Mouse (Mus musculus): Measurements from ENCODE around the gene Ttc9c.
"Not testable (repeated sequence)": the region's sequence is repeated elsewhere in the genome, so short reads cannot be mapped to it uniquely, and the experiment has no call there.

Gene Ttc9c

DNA sequence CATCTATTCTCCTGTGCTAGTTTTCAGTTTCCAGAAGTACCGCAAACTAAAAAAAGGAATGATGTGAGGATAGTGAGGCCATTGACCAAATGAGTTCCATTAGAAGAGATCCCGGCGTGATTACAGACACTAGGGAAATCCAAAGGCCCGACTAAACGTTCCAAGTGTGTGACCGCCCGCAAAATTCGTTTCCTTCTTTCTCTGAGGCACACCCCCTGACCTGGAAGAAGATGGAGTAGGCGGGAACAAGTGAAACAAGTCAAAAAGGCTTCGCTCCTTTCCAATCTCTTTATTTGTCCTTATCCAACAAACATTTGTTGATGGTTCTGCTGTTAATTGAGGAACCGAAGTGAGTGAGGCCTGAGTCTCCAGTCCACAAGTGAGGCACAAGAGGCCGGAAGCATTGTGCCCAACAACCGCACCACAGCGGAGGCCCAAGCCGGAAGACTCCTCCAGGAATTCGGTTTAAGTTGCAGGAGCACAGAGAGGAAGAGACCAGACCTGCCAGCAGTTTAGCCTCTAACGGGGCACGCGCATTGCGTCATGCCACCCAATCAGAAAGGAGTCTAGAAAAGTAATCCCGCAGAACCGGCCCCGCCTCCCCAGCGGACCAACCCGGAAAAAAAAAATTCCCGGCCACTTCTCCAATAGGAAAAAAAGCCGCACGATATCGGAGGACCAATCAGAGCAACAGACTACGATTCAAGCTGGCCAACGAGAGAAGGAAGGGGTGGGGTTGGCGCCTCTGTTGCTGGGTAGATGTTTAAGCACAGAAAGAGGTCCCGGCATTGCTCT is at the start of gene Ttc9c:
Gene Ttc9c, minus strand, starts transcription at position 533 of the 795 bp plus-strand sequence.
- peak; percentile 95 for DNase-seq

DNA sequence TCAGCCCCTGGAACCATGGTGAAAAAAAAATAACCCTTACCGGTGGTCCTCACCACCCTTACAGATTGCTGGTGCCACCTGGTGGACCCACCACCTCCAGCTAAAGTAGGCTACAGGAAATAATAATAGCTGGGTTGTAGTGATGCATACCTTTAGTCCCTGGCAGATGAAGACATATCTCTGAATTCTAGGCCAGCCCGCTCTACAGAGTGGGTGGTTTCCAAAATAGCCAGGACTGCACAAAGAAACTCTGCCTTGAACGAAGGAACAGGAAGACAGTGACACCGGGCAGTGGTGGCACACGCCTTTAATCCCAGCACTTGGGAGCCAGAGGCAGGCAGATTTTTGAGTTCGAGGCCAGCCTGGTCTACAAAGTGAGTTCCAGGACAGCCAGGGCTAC is 45.1 kb upstream of the Ttc9c start:
- DNase-seq = no peak

DNA sequence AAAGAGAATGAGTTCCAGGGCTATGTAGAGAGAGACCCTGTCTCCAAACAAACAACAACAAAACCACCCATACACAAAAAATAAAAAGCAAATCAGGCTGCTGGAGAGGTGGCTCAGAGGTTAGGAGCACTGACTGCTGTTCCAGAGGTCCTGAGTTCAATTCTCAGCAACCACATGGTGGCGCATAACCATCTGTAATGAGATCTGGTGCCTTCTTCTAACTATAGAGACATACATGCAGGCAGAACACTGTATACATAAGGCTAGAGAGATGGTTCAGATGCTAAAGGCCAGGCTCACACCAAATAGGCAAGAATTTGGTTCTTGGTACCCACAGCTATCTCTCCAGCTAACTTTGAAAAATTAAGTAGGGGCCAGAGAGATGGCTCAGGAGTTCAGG is 39.9 kb upstream of the Ttc9c start:
- no peak for DNase-seq

DNA sequence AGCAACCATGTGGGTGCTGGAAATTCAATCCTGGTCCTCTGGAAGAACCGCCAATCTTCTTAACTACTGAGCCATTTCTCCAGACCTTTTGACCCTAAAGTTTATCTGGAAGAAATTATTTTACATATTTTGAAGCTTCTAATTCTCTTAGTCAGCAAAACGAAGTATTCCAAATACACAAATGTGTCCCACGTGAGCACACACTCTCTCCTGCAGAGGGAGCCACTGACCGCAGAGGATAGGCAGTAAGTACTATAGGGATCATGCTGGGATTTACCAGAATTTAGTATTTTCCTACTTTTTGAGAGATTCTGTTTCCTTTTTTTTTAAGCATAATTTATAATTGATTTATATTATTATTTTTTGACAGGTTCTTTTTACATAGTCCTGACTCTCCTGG is 38.6 kb upstream of the Ttc9c start:
- DNase-seq = peak; percentile 50

DNA sequence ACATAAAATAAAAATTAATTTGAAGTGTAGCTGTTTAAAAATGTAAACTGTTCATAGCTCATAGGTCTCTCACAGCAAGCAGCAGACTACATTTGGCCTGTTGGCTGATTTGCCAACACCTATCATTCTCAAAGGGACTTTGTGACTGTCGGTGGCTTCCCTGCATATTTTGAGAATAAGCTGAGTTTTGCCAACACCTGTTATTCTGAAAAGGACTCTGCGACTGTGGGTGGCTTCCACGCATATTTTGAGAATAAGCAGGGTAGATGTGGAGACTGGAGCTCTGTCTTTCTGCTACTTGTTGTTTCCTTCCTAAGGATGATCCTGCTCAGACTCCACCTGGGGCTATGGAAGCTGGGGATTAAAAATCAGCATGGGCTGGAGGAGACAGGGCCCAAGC is 34.0 kb upstream of the Ttc9c start:
- DNase-seq = no peak

DNA sequence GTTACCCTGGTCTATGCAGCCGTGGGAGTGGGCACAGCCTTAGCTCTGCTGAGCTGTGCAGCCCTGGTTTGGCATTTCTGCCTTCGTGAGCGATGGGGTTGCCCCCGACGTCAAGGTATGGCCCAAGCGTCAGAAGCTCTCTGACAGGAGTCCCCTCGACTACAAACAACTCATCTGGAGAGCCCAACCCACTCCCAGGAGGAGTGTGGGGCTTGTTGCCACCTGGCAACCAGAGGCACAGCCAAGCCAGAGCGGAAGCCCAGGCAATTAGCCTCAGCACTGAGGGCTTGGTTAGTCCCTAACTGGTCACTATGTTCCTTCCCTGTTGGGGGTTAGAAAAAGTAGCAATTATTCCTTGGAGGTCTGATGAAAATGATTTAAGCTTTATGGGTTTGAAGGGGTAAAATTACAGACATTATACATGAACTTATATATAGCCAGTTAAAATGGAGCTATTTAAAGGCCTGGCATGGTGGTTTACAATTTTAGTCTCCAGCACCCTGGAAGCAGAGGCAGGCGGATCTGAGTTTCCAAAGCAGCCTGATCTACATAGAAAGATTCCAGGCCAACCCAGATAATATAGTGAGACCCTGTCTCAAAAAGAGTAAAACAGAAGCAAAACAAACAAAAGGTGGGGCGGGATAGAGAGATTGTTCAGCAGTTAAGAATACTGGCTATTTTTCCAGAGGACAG is 33.2 kb upstream of the Ttc9c start:
- no peak for DNase-seq

DNA sequence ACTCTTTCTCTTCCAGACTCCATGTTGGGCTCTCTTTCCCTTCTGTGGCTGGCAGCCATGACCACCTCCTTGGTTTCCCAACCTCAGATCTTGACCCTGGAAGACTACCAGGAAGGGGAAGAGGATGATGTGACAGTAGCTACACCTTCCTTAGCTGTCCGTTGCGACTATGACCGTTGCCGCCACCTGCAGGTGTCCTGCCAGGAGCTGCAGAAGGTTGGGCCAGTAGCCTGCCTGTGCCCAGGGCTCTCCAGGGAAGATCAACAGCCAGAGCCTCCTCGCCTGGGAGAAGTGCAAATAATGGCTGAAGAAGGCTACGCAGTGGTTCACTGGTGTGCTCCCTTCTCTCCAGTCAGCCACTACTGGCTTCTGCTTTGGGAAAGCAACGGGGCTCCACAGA is 32.5 kb upstream of the Ttc9c start:
- DNase-seq = no peak

DNA sequence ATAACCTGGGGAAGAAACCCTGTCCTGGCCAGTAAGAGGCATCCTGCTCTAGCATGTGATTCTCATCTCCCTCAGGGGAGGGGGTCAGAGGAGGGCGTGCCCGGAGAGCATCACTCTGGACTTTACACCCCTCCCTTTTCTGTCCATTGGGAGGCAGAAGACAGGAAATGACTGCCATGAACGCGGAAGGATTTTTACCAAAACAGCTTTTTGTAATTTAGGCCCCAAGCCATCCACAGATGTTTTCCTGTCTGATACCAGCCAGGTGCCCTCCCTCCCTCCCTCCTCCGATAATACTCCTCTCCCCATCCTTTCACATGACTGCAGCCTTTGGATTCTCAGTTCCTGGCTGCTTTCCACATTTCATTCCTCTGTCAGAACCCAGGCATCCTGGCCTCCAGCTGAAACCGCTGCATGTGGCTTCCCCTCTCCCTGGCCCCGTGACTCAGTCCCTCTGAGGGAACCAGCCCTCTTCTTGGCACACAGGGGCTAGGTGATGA is 31.3 kb upstream of the Ttc9c start, which contains the start of gene Lrrn4cl:
Gene Lrrn4cl, plus strand, starts transcription at position 367 of the 500 bp plus-strand sequence.
- DNase-seq = no peak

DNA sequence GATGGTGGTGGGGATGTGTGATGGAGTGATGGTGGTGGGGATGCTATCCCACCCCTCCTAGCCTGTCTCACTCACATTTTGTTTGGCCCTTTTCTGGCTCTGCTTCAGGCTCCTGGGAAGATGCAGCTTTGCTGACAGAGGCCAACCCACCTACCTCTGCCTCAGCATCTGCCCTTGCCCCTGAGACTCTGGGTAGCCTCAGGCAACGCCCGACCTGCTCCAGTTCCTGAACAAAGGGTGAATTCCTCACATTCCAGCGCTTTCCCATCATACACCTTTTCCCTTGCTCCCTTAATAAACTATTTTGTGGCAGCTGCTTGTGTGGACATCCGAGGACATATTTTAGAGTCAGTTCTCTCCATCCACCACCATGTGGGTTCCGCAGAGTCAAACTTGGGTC is 29.2 kb upstream of the Ttc9c start:
- no peak for DNase-seq

DNA sequence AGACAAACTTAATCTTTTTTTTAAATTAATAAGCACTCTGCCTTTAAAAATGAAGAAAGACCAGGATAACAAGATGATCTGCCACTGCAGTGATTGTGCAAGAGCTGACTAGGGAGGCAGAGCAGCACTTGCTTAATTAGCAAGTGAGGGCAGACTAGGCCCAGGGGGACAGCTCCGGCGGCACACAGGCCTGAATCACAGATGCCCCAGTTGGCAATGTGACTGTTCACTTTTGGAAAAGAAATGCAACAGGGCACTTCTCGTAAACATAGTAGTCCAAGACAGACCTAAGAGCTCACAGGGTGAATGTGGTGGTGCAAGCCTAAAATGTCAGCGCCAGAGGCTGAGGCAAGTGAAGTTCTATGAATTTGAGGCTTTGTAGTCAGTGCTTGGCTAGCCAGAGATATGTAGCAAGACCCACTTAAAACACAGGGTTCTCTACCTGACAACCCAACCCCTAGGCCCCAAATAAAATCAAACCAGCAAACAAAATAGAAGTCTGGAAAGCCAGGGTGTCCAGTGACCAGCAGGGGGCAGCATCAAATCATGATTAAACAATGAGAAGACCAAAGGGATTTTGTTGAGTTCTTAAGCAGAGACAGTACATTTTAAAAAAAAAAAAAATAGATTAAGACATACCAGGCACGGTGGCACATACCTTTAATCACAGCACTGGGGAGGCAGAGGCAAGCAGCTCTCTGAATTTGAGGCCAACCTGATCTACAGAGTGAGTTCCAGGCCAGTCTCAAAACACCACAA is 25.4 kb upstream of the Ttc9c start:
- DNase-seq = peak; percentile 78

DNA sequence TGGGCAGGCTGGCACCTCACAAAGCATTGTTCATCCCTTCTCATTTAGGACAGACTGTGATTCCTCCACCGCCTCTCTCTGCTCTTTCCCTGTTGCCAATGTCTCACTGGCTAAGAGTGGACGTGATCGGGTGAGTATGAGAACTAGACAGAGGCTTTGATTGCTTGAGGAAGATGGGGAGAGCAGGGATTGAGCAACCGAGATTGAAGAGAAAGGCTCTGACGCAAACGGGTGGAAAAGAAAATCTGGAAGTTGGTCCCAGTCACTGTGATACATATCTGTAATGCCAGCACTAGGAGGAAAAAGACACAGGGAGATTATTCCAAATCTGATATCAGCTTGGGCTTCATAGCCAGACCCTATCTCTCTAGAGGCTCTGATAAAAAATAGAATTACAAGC is 23.8 kb upstream of the Ttc9c start:
- DNase-seq = no peak

DNA sequence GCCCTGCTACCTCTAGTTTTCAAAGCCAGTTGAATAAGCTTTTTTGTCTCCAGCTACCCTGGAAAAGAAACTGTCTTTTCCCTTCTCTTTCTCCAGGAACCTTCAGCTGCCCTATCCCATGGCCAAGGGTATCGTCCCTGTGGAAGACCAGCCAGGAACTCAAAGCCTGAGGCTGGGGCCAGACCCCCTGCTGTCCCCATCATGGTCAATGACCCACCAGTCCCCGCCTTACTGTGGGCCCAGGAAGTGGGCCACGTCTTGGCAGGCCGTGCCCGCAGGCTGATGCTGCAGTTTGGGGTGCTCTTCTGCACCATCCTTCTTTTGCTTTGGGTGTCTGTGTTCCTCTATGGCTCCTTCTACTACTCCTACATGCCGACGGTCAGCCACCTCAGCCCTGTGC is 21.9 kb upstream of the Ttc9c start:
- DNase-seq = no peak

DNA sequence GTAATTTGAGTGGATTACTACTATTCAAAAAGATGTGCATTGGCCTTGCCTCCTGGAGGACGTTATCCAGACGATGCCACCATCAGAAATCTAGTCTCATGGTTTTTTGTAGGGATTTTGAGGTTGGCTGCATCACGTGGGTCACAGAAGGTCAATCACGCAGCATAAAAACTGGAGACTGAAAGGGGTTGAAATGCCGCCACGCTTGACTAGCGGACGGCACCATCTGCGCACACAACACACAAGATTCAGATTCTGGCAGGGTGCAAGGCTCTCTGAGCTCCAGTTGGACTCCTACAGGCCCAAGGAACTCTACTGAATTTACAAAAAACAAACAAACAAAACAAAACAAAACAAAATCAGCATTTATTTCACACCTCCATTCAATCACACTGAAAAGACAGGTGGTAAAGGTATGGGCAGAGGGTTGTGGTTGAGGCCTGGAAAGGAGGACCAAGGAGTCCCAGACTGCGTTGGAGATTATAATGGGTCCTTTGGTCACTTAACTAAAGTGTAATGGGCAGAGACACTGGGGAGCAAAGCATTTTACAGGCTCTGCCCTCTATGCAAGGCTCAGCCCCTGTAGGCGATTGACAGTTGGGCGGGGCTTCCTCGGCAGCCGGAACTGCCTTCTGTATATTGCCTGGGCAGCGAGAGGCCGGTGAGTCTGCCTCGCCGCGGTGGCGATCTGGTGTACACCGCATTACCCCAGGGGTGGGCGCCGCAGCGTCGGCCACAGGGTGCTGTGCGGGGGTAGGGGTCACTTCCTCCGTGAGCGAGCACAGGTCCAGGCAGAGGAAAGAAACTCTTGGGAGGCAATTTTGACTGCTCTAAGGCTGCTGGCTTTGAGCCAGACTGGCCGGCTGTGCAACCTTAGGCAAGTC is 21.0 kb upstream of the Ttc9c start:
- DNase-seq = peak; percentile 87

DNA sequence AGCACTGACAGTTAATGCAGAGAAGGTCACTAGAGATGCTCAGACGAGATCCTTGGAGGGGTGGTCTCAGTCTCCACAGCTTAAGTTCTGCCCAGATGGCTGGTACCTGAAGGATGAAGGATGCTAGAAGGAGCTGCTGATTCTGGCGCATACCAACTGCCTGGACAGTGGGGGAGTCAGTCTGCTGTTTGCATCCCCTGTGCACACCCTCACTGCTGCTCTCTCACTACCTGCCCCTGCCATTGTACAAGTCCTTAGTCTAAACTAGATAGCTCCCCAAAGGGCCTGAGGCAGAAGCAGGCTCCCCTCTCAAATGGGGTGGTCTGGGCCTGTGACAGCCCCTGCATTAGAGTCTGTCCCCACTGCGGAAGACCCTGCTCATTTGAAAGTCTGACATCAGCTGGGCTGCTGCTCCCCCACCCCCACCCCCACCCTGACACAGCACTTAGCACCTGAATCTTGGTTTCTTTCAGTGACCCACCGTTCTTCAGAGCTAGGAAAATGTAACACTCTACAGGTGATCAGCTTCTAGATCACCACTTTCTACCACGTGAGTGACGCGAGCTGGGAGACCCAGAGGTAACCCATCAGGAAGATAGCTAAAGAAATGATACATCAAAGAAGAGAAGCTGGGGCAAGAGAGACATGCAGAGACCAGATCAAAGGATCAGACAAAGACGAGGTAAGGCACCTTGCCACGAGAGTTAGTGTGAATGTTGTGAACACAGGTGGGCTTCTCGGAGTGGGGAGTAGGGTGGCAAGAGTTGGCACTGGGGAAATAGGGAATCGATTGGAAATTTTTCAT is 20.2 kb upstream of the Ttc9c start, which contains the start of gene Gng3:
Gene Gng3, minus strand, starts transcription at position 92 of the 805 bp plus-strand sequence.
- DNase-seq = no peak

DNA sequence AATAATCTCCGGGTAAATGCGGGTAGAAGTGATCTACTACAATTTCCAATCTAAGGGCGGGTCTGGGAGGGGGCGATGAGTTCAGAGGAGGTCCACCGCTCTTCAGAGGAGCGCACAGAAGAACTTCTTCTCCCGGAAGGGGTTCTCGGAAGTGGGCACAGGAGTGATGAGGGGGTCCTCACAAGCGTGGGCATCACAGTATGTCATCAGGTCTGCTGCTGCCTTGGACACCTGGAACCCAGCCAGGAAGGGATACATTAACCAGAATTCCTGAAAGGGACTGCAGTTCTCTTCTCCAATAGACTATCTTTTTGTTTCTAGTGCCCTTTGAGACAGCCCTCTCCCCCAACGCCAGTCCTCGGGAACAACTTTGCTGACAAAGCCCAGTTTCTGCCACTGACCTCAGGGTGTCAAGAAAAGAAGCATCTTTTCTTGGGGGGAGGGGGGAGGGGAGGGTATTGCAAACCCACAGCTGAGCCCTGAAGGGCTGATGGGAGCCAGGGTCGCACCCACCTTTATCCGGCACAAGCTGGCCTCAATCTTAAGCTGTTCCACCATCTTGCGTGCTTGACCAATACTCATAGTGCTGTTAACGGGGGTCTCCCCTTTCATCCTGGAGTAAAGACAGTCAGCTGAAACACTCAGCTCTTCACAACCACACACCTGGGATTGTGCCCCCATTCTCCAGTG is 19.1 kb upstream of the Ttc9c start:
- DNase-seq = peak; percentile 67

DNA sequence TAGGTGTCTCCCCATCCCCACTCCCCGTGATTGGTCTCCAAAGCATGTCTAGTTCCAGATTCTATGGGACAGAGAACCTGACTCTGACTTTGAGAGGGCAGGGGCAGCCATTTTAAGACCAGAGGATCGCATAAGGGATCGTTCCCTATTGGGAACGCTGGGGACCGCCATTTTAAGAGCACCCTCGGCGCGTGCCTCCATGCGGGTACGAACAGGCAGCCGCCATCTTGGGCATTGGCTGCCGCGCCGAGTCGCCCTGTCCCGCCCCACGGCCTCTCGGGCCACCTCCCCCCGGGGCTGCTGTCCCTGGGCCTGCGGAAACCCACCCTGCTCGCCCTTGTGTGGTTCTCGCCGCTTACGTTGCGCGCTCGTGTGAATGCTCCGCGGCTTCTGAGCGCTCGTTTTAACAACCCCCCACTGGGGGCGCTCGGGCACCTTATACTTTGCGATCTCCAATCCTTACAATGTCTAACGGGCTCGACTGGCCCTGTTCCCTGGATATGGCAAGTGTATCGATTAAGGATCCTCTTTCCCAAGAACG is 18.2 kb upstream of the Ttc9c start, which contains the start of gene Bscl2:
Gene Bscl2, plus strand, starts transcription at position 217 of the 541 bp plus-strand sequence.
- DNase-seq = peak; percentile 91

DNA sequence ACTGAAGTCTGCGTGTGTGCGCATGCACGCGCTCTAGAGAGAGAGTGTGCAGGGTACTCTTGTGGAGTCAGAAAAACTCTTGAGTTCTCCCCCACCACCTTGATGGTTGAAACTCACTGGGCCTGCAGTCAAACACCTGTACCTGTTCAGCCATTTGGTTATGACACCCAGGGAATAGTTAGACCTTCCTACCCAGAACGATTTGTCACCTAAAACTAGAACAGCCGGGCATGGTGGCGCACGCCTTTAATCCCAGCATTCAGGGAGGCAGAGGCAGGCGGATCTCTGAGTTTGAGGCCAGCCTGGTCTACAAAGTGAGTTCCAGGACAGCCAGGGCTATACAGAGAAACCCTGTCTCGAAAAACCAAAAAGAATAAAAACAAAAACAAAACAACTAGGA is 17.2 kb upstream of the Ttc9c start:
- DNase-seq = not testable (repeated sequence)

DNA sequence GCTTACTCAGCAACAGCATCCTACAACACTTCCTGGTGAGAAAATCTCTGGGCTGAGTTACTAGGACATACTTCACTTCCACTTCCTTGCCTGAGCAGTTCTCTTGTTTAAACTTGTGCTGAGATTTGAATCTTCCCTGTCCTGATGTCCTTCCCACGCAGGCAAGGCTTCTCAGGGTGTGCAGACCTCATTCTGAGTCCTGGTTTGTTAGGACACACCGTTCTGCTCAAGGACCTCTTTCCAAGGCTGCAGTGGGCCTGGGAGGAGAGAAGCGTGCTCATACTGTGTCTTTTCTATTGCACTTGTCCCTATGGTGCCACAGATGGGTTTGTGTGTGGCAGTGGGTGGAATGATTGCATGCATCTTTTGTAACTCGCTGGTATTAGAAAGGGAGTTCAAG is 13.8 kb upstream of the Ttc9c start:
- DNase-seq = no peak

DNA sequence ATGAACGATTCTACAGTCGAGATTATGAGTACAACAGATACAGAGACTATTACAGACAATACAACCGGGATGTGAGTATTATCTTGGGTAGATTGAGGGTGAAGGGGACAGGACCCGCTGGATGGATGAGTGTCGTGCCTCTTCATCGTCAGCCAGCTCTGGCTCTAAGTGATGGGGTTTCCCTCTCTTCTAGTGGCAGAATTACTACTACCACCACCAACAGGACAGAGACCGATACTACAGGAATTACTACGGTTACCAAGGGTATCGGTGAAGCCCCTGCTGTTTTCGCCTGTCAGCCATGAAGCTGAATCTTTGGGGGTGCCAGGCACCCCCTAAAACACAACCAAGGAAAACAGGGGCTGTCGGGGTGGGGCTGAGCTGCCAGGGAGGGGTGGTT is 12.1 kb upstream of the Ttc9c start:
- DNase-seq = no peak

DNA sequence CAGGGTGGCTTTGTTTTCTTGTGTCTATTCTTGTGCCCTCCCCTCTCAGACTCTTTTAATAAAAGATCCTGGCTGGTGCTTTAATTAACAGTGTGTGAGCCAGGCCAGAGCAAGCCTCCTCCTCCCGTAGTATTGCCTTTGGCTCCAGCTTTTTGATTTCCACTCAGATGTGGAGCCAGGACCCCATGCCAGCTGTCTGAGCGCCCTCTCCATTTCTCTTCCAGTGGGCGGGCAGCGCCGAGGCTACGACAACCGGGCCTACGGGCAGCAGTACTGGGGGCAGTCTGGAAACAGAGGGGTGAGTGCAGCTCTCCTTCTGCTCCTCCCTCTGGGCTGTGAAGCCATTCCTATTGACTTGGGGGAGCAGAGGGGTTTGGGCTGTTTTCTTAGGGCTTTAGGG is 11.5 kb upstream of the Ttc9c start:
- no peak for DNase-seq

Data from kidney, adult 18-20 months (tissue).